Mouse (Mus musculus) effector memory CD4-positive, alpha-beta T cell, adult 5 months (primary cell): Measurements from ENCODE around the gene Rpa1. TPM values are rescaled to one million over a fixed set of nuclear protein-coding genes. Genes with fewer than 3 reads are reported as not detected.

Experiments
- polyA plus RNA-seq: library from polyadenylated mRNA; unstranded; fragments of 100-300 nt; shearing (Covaris generic); gene quantifications from one replicate; pipeline ENCODE4 v1.2.1, GENCODE M21; 2017

Rpa1 gene
- 101 TPM for polyA plus RNA-seq

GRCm38 (mm10) chr11:75348199-75348889 lies at the start of gene Rpa1, which contains the start of gene Smyd4:
TSS of gene Rpa1 (minus strand) at chr11:75348324.
TSS of gene Smyd4 (plus strand) at chr11:75348433.

Other genes starting within 250 kb of the Rpa1 start
- gene Hic1, start 178.8 kb downstream of the Rpa1 start, polyA plus RNA-seq, result 14.4 TPM
- gene Ovca2, start 169.5 kb downstream of the Rpa1 start, polyA plus RNA-seq, result 31.6 TPM
- 13.9 TPM for gene Dph1, start 157.1 kb downstream of the Rpa1 start, polyA plus RNA-seq
- gene Rtn4rl1, start 154.5 kb downstream of the Rpa1 start, polyA plus RNA-seq, result 20.8 TPM
- gene Smyd4, start 109 bp upstream of the Rpa1 start, polyA plus RNA-seq, result 20.9 TPM
- 0.65 TPM for gene Serpinf1, start 74.4 kb upstream of the Rpa1 start, polyA plus RNA-seq
- not detected for gene Serpinf2, start 91.3 kb upstream of the Rpa1 start, polyA plus RNA-seq
- 9.1 TPM for gene Wdr81, start 106.4 kb upstream of the Rpa1 start, polyA plus RNA-seq
- 2.9 TPM for gene Tlcd2, start 113.4 kb upstream of the Rpa1 start, polyA plus RNA-seq
- gene Prpf8, start 138.5 kb upstream of the Rpa1 start, polyA plus RNA-seq, result 47.3 TPM
- not detected for gene Rilp, start 161.8 kb upstream of the Rpa1 start, polyA plus RNA-seq
- not detected for gene Scarf1, start 165.2 kb upstream of the Rpa1 start, polyA plus RNA-seq
- 18.7 TPM for gene Slc43a2, start 183.4 kb upstream of the Rpa1 start, polyA plus RNA-seq
- 297 TPM for gene Pitpna, start 239.8 kb upstream of the Rpa1 start, polyA plus RNA-seq